In the genomic region with DNA sequence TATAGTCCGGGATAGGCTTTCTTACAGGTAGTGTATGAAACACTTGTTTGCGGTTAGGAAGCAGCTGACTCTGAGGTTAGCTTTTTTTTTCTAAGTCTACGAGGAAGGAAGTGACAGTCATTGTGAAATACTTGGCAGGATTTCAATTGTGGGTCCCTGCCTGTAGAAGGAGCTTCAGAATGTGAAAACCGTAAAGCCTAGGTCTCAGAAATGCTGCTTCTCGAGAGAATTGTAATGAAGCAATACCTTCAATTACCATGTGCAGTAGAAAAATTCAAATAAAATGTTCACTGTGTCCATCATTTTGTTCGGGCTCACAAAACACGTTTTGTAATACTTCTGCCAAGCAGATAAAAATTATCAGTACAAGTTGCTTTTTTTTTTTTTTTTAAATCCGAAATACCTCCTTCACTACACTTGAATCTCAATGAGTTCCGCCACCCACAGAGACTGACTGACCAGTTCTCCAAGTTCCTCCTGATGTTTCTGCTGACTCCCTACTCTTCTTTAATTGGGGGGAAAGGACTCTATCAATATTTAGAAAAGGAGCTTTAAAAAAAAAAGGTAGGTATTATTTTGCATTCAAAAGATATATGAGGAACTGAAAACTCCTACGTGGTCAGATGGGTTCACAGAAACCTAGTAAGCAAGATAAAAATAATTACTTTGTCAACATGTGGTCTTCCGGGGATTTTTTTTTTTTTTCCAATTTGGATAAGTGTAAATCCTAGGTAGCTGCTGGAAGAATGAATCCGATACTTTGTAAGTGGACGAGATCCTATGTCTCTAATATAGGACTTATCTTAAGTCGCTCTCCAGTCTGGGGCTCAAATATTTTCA, we compare ENCODE assay signal across 8 mouse cellular contexts. TPM values are rescaled to one million over a fixed set of nuclear protein-coding genes. Genes with fewer than 3 reads are reported as not detected.
A peak's percentile ranks its signal among the peaks of the same experiment; 100 is the strongest.
DNase-seq lines count a peak whose midpoint lies in the region; ATAC-seq and TF ChIP-seq lines count a peak whose summit lies in the region.

No protein-coding gene starts in this region.

- 52% methylated on average over 14 of the region's 14 CpGs for WGBS in forebrain, embryonic 15.5 days
- WGBS in intestine, postnatal 0 days, result 26% methylated on average over 14 of the region's 14 CpGs
- WGBS in thymus, adult 2 months, result 6% methylated on average over 14 of the region's 14 CpGs

- TF ChIP-seq EP300 in MEL (IDR thresholded peaks at IDR 0.05; ENCODE audit: low read depth in 1 of 2, low read length in 2 of 2), result peak; percentile 88 to 92

- H3K4me1 ChIP-seq in MEL (ENCODE audit: control insufficient read depth in 1 of 2, insufficient read depth in 2 of 2, low read length in 2 of 2), result peaks cover 11 to 12% of the 10 kb centered on the region in 2 experiments
- H3K4me1 ChIP-seq in forebrain, embryonic 15.5 days, result peaks cover 24% of the 10 kb centered on the region
- H3K4me1 ChIP-seq in intestine, postnatal 0 days (replicated peaks; ENCODE audit: control insufficient read depth, insufficient read depth, low read length), result no peaks in the 10 kb centered on the region; the same call in 1 of the 2 replicates
- peaks cover 11% of the 10 kb centered on the region; the same call in 1 of the 2 replicates for H3K4me1 ChIP-seq in thymus, adult 2 months (replicated peaks; ENCODE audit: control insufficient read depth, insufficient read depth, low read length)

- no peaks in the 10 kb centered on the region for H3K9me3 ChIP-seq in MEL (replicated peaks; ENCODE audit: insufficient read depth, low read length)
- no peaks in the 10 kb centered on the region for H3K9me3 ChIP-seq in forebrain, embryonic 15.5 days
- H3K9me3 ChIP-seq in intestine, postnatal 0 days (ENCODE audit: control insufficient read depth), result no peaks in the 10 kb centered on the region

- H3K9ac ChIP-seq in MEL (ENCODE audit: control insufficient read depth, low read depth, low read length, poor library complexity, severe bottlenecking), result peak overlapping the region; percentile 61
- peak overlapping the region; percentile 49 for H3K9ac ChIP-seq in forebrain, embryonic 15.5 days (replicated peaks)
- H3K9ac ChIP-seq in intestine, postnatal 0 days (ENCODE audit: low read depth, low read length), result peak overlapping the region; percentile 85

- peak overlapping the region; percentile 51 to 71 for H3K4me3 ChIP-seq in MEL (ENCODE audit: control insufficient read depth in 1 of 2, insufficient read depth in 1 of 2, low read depth in 2 of 2, low read length in 2 of 2)
- H3K4me3 ChIP-seq in forebrain, embryonic 15.5 days, result peak overlapping the region; percentile 77
- H3K4me3 ChIP-seq in intestine, postnatal 0 days (ENCODE audit: low read depth, low read length), result peak overlapping the region; percentile 69
- no peak overlapping the region for H3K4me3 ChIP-seq in thymus, adult 2 months (ENCODE audit: control insufficient read depth, insufficient read depth, low read length)

- no peak for TF ChIP-seq POLR2A in MEL (IDR thresholded peaks at IDR 0.05; ENCODE audit: control insufficient read depth in 1 of 2, insufficient read depth in 1 of 2, low read depth in 1 of 2, low read length in 2 of 2, poor library complexity in 1 of 2)
- TF ChIP-seq POLR2A in thymus, adult 2 months (IDR thresholded peaks at IDR 0.05; ENCODE audit: control insufficient read depth, extremely low read depth, insufficient read depth, low read length, poor library complexity), result no peak

- peaks cover 2% of the 10 kb centered on the region; the same call in 1 of the 2 replicates for H3K79me2 ChIP-seq in MEL (ENCODE audit: control insufficient read depth, insufficient read depth, low read length, poor library complexity)

- peak overlapping the region; percentile 77 for H3K27ac ChIP-seq in MEL (ENCODE audit: control insufficient read depth, low read depth, low read length)
- peak overlapping the region; percentile 92 for H3K27ac ChIP-seq in forebrain, embryonic 15.5 days (replicated peaks)
- H3K27ac ChIP-seq in intestine, postnatal 0 days (ENCODE audit: low read depth, low read length), result peak overlapping the region; percentile 90
- no peak overlapping the region for H3K27ac ChIP-seq in thymus, adult 2 months (ENCODE audit: control insufficient read depth, insufficient read depth, low read length)

- no peak for ATAC-seq in forebrain, embryonic 15.5 days (replicated peaks)
- ATAC-seq in intestine, postnatal 0 days, result peak; percentile 52
- peak; percentile 69 for ATAC-seq in megakaryocyte, adult 5-6 weeks (ENCODE audit: poor library complexity, severe bottlenecking)

- intact Hi-C loops in heart, postnatal 25 days (cut with DNase I), result no loop called here

- no peak for TF ChIP-seq RAD21 in MEL (IDR thresholded peaks at IDR 0.05; ENCODE audit: low read depth, low read length)

- H3K36me3 ChIP-seq in MEL (ENCODE audit: control insufficient read depth in 1 of 2, insufficient read depth in 2 of 2, low read length in 2 of 2), result peaks cover 0 to 30% of the 10 kb centered on the region in 2 experiments; a peak in 2 of 4 replicates
- H3K36me3 ChIP-seq in forebrain, embryonic 15.5 days, result peaks cover 4% of the 10 kb centered on the region; the same call in 1 of the 2 replicates
- peaks cover 5% of the 10 kb centered on the region; the same call in 1 of the 2 replicates for H3K36me3 ChIP-seq in intestine, postnatal 0 days (ENCODE audit: control insufficient read depth, insufficient read depth)
- no peaks in the 10 kb centered on the region for H3K36me3 ChIP-seq in thymus, adult 2 months (ENCODE audit: control insufficient read depth, insufficient read depth, low read length)

- H3K27me3 ChIP-seq in MEL (ENCODE audit: control insufficient read depth in 1 of 2, insufficient read depth in 2 of 2, low read length in 2 of 2), result peaks cover 2 to 7% of the 10 kb centered on the region in 2 experiments; a peak in 3 of 4 replicates
- no peaks in the 10 kb centered on the region for H3K27me3 ChIP-seq in forebrain, embryonic 15.5 days
- H3K27me3 ChIP-seq in intestine, postnatal 0 days (replicated peaks; ENCODE audit: control insufficient read depth, insufficient read depth, low read length), result no peaks in the 10 kb centered on the region
- H3K27me3 ChIP-seq in thymus, adult 2 months (ENCODE audit: control insufficient read depth, insufficient read depth, low read length), result peaks cover 2% of the 10 kb centered on the region; the same call in 1 of the 2 replicates

- peak overlapping the region; percentile 62 for H3K4me2 ChIP-seq in forebrain, embryonic 15.5 days (replicated peaks)
- H3K4me2 ChIP-seq in intestine, postnatal 0 days (replicated peaks; ENCODE audit: low read depth), result peak overlapping the region; percentile 74

- peak; percentile 95 for DNase-seq in heart, adult 11 months
- DNase-seq in heart, postnatal 25 days (ENCODE audit: low spot score), result no peak
- DNase-seq in MEL (ENCODE audit: low read depth, low spot score), result peak; percentile 97
- DNase-seq in thymus, adult 2 months, result peak; percentile 63
- no peak for DNase-seq in ovary, postnatal 36 days (ENCODE audit: low spot score)

- no peak for TF ChIP-seq CTCF in MEL (IDR thresholded peaks at IDR 0.05 in 2 of 3, conservative IDR thresholded peaks at IDR 0.05 in 1 of 3; ENCODE audit: control insufficient read depth in 1 of 3, insufficient read depth in 1 of 3, low read depth in 2 of 3, low read length in 3 of 3, poor library complexity in 1 of 3, severe bottlenecking in 1 of 3)
- TF ChIP-seq CTCF in intestine, postnatal 0 days (IDR thresholded peaks at IDR 0.05; ENCODE audit: low read depth), result 0 out of 2 replicates have a peak, but pooled peaks have one; percentile 24
- no peak for TF ChIP-seq CTCF in thymus, adult 2 months (IDR thresholded peaks at IDR 0.05; ENCODE audit: borderline replicate concordance, control insufficient read depth, extremely low read depth, insufficient read depth, low read length, poor library complexity)

TF ChIP-seq in MEL, 35 proteins besides CTCF, POLR2A, EP300 and RAD21 (continues in another document):
- TF ChIP-seq MYC (IDR thresholded peaks at IDR 0.05; ENCODE audit: low read depth, low read length) (peak; percentile 70; the same call in 1 of the 2 replicates), ZC3H11A (IDR thresholded peaks at IDR 0.05; ENCODE audit: low read depth, low read length) (peak; percentile 33; the same call in 1 of the 2 replicates), RCOR1 (IDR thresholded peaks at IDR 0.05; ENCODE audit: low read depth, low read length) (peak; percentile 94), BHLHE40 (IDR thresholded peaks at IDR 0.05; ENCODE audit: borderline replicate concordance, low read depth, low read length) (peak; percentile 92), MAZ (IDR thresholded peaks at IDR 0.05; ENCODE audit: low read depth, low read length) (no peak), ZNF384 (IDR thresholded peaks at IDR 0.05; ENCODE audit: low read depth, low read length) (peak; percentile 96), MXI1 (IDR thresholded peaks at IDR 0.05; ENCODE audit: low read depth, low read length) (peak; percentile 88), GABPA (IDR thresholded peaks at IDR 0.05; ENCODE audit: low read depth, low read length) (no peak), GATA1 (IDR thresholded peaks at IDR 0.05; ENCODE audit: low read depth, low read length) (peak; percentile 71), CHD1 (IDR thresholded peaks at IDR 0.05; ENCODE audit: low read depth, low read length) (no peak; the same call in 1 of the 2 replicates), ELF1 (IDR thresholded peaks at IDR 0.05; ENCODE audit: low read depth, low read length) (0 out of 2 replicates have a peak, but pooled peaks have one; percentile 32)

RNA-seq across cellular contexts. Expression of a gene that starts 0.8 kb away (rescaled TPM):
- 10 to 100 TPM; 84.7 to 87.3 TPM for total RNA-seq in heart, postnatal 25 days (2021)
- total RNA-seq in MEL (2012; rRNA removed), result 12.8 and 20.8 TPM in 2 replicates
- 10 to 100 TPM in 1 of 2 experiments, not detected in 1; 23.2 TPM for polyA plus RNA-seq in MEL (2012; ENCODE audit: insufficient read depth in 1 of 2, insufficient read length in 2 of 2, low read depth in 1 of 2, low replicate concordance in 2 of 2, missing spikeins in 1 of 2)
- 84.3 and 84.6 TPM in 2 replicates for polyA plus RNA-seq in forebrain, embryonic 15.5 days (2015; fragmentation: Nextera tagmentation; extraction: Ambion mirVana)
- 62.1 and 67.2 TPM in 2 replicates for polyA plus RNA-seq in intestine, postnatal 0 days (2015; fragmentation: Nextera tagmentation; extraction: Ambion mirVana)
- total RNA-seq in megakaryocyte, adult 5-6 weeks (2015), result 40.2 and 42.9 TPM in 2 replicates
- total RNA-seq in megakaryocyte, adult 5-6 weeks (2017), result 35.2 and 46.1 TPM in 2 replicates
- 35.9 and 39.7 TPM in 2 replicates for polyA plus RNA-seq in thymus, adult 2 months (2012; rRNA removed)

RNA-seq across cellular contexts. Expression of a gene that starts 37.7 kb away (rescaled TPM):
- 100 to 1,000 TPM; 275 to 277 TPM for total RNA-seq in heart, postnatal 25 days (2021)
- 2.9 and 3.4 TPM in 2 replicates for total RNA-seq in MEL (2012; rRNA removed)
- polyA plus RNA-seq in MEL (2012; ENCODE audit: insufficient read depth in 1 of 2, insufficient read length in 2 of 2, low read depth in 1 of 2, low replicate concordance in 2 of 2, missing spikeins in 1 of 2), result 1 to 10 TPM in 1 of 2 experiments, not detected in 1; 9.0 TPM
- 29.4 and 30.1 TPM in 2 replicates for polyA plus RNA-seq in forebrain, embryonic 15.5 days (2015; fragmentation: Nextera tagmentation; extraction: Ambion mirVana)
- 191 and 207 TPM in 2 replicates for polyA plus RNA-seq in intestine, postnatal 0 days (2015; fragmentation: Nextera tagmentation; extraction: Ambion mirVana)
- total RNA-seq in megakaryocyte, adult 5-6 weeks (2015), result not detected in 2 replicates
- total RNA-seq in megakaryocyte, adult 5-6 weeks (2017), result 0.15 TPM in 1 of 2 replicates, not detected in the other
- polyA plus RNA-seq in thymus, adult 2 months (2012; rRNA removed), result 18.9 and 22.4 TPM in 2 replicates

Comparison
In these comparisons a context has a peak if more than half of its experiments do, and no peak if none do; other contexts are left out.
1. DNase-seq: peak in heart, adult 11 months (single experiment), MEL (single experiment) and thymus, adult 2 months (single experiment); none in heart, postnatal 25 days (single experiment) and ovary, postnatal 36 days (single experiment).
2. Peak in every context shown above with its lines, with median percentiles within 50 percentile points of each other: H3K9ac ChIP-seq.